Mouse (Mus musculus): ENCODE measurements around the gene Serpinf1. TPM values are rescaled to one million over a fixed set of nuclear protein-coding genes. Genes with fewer than 3 reads are reported as not detected.

Serpinf1 gene
- polyA plus RNA-seq, 1 experiment from 2014 or later, result 174 TPM

DNA sequence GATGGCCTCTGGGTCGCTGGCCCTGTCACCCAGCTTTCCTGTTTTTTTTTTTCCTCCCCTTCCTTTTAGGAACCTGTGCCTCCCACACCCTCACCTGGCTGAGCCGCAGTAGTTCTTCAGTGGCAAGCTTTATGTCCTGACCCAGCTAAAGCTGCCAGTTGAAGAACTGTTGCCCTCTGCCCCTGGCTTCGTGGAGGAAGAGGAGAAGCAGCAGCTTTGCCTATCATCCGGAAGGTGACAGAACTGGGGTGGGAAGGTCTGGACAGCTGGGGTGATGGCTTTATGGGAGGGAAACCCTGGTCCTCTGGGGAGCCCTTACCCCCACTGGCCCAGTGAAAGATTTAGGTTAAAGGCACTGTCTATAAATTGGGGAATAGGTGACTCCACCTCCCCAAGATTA lies 41.1 kb upstream of the Serpinf1 start:
- peaks cover 25% of the 10 kb centered on the region for H3K4me1 ChIP-seq (ENCODE audit: control insufficient read depth, insufficient read depth, low read length)

DNA sequence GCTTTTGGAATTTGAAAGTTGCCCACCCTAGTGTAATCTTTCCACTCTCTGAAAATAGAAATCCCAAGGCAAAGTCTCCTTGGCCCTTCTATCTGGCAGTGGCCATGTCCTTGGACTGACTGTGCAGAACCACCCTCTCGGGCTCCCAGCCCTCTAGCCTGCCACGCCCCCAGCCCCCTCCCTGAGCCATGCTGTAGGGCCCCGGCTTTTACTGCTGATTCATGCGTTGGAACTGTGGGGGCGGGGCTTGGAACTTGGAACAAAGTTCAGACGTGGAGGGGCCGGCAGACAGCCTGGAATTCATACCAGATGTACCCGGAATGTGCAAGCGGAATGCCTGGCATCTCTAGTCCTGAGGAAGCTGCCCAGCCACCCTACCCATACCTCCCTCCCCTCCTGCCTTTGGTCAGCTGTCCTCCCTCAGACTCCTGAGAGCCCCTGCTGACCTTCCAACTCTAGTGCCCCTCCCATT lies 40.4 kb upstream of the Serpinf1 start:
- Histone ChIP-seq H3K27ac (replicated peaks; ENCODE audit: low read depth, low read length) (no peak overlapping the region; the same call in 1 of the 2 replicates), H3K9ac (ENCODE audit: low read length) (no peak overlapping the region), H3K9me3 (ENCODE audit: control insufficient read depth, low read length) (no peaks in the 10 kb centered on the region), H3K27me3 (ENCODE audit: control insufficient read depth, insufficient read depth, low read length) (no peaks in the 10 kb centered on the region), H3K4me2 (ENCODE audit: low read depth, severe bottlenecking) (peak overlapping the region; percentile 96), H3K36me3 (ENCODE audit: control insufficient read depth, insufficient read depth, low read length) (peaks cover 3% of the 10 kb centered on the region; the same call in 1 of the 2 replicates), H3K4me3 (ENCODE audit: low read depth, low read length) (peak overlapping the region; percentile 65), H3K4me1 (ENCODE audit: control insufficient read depth, insufficient read depth, low read length) (peaks cover 25% of the 10 kb centered on the region)
- under 1% methylated on average over 9 of the region's 9 CpGs for WGBS
- DNase-seq (ENCODE audit: low spot score), result peak; percentile 90
- ATAC-seq (ENCODE audit: insufficient number of reproducible peaks, low FRiP score, low TSS enrichment, low read depth), result 0 out of 2 replicates have a peak, but pooled peaks have one; percentile 19

More for the DNA sequence above, 41.1 kb upstream of the Serpinf1 start:
- ATAC-seq (ENCODE audit: insufficient number of reproducible peaks, low FRiP score, low TSS enrichment, low read depth) (no peak), DNase-seq (ENCODE audit: low spot score) (no peak)
- H3K27ac ChIP-seq (replicated peaks; ENCODE audit: low read depth, low read length), result peak overlapping the region; percentile 30; the same call in 1 of the 2 replicates
- peaks cover 3% of the 10 kb centered on the region; the same call in 1 of the 2 replicates for H3K36me3 ChIP-seq (ENCODE audit: control insufficient read depth, insufficient read depth, low read length)
- H3K4me2 ChIP-seq (ENCODE audit: low read depth, severe bottlenecking), result peak overlapping the region; percentile 96; the same call in 1 of the 2 replicates
- WGBS, result 55% methylated on average over 4 of the region's 4 CpGs
- H3K9ac ChIP-seq (ENCODE audit: low read length), result no peak overlapping the region
- no peaks in the 10 kb centered on the region for H3K9me3 ChIP-seq (ENCODE audit: control insufficient read depth, low read length)
- H3K4me3 ChIP-seq (ENCODE audit: low read depth, low read length), result 0 out of 2 replicates have a peak overlapping the region, but pooled peaks have one; percentile 1
- no peaks in the 10 kb centered on the region for H3K27me3 ChIP-seq (ENCODE audit: control insufficient read depth, insufficient read depth, low read length)

DNA sequence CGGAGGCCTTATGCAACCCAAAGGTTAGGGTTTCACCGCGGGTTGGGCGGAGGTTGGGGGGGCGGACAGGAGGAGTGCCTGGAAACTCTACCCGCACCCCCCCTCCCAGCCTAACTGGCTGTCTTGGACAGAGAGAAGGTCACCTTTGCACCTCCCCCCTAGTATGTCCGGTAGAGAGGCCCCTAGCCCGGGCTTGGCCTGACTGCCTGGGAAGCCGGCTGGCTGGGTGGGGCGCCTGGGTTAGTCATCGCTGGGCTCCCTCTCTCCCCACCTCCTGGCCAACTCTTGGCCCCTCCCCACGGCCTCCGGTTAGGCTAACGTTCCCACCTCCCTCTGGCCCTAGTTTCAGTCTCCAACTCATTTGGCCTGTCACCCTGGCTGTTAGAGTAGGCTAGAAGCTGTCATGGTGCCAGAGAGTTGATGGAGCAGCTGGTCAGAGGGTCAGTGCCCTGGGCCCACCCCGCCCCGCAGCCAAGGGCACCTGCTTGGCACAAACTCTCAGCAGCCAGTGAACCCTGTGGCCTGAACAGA lies 39.8 kb upstream of the Serpinf1 start:
- 5% methylated on average over 16 of the region's 16 CpGs for WGBS
- DNase-seq (ENCODE audit: low spot score) (no peak), ATAC-seq (ENCODE audit: insufficient number of reproducible peaks, low FRiP score, low TSS enrichment, low read depth) (peak; percentile 16; the same call in 1 of the 2 replicates)

DNA sequence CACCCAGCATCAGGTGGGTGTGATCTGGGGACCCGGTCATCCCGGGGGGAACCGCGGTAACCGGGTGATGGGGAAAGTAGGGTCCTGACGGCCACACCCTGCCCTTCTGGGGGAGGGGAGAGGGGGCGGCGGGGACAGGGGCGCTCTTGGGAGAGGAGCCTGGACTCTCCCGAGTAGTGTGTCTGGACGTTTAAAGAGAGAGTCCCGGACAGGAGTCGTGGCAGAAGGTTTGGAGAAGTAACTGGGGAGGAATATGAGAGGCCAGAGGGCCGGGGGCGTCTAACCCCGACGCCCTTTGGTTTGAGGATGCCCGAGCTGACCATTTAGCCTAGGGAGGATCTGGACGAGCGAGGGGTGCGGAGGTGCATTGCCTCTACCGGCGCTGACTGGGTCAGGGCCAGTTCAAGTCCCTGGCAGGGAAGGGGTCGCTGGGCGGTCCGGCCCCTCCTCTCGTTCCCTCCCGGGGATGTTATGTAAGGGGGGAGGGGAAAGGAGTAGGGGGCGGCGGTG lies 39.3 kb upstream of the Serpinf1 start:
- Histone ChIP-seq H3K27me3 (ENCODE audit: control insufficient read depth, insufficient read depth, low read length) (no peaks in the 10 kb centered on the region), H3K9ac (ENCODE audit: low read length) (peak overlapping the region; percentile 30; the same call in 1 of the 2 replicates), H3K36me3 (ENCODE audit: control insufficient read depth, insufficient read depth, low read length) (peaks cover 1% of the 10 kb centered on the region; the same call in 1 of the 2 replicates), H3K9me3 (ENCODE audit: control insufficient read depth, low read length) (no peaks in the 10 kb centered on the region), H3K4me1 (ENCODE audit: control insufficient read depth, insufficient read depth, low read length) (peaks cover 25% of the 10 kb centered on the region), H3K4me2 (ENCODE audit: low read depth, severe bottlenecking) (peak overlapping the region; percentile 96), H3K4me3 (ENCODE audit: low read depth, low read length) (peak overlapping the region; percentile 65), H3K27ac (replicated peaks; ENCODE audit: low read depth, low read length) (0 out of 2 replicates have a peak overlapping the region, but pooled peaks have one; percentile 26)
- DNase-seq (ENCODE audit: low spot score) (no peak), ATAC-seq (ENCODE audit: insufficient number of reproducible peaks, low FRiP score, low TSS enrichment, low read depth) (peak; percentile 10; the same call in 1 of the 2 replicates)
- under 1% methylated on average over 29 of the region's 30 CpGs for WGBS

More for the DNA sequence above, 39.8 kb upstream of the Serpinf1 start:
- peaks cover 3% of the 10 kb centered on the region; the same call in 1 of the 2 replicates for H3K36me3 ChIP-seq (ENCODE audit: control insufficient read depth, insufficient read depth, low read length)
- peaks cover 25% of the 10 kb centered on the region for H3K4me1 ChIP-seq (ENCODE audit: control insufficient read depth, insufficient read depth, low read length)
- 0 out of 2 replicates have a peak overlapping the region, but pooled peaks have one; percentile 32 for H3K27ac ChIP-seq (replicated peaks; ENCODE audit: low read depth, low read length)
- peak overlapping the region; percentile 96 for H3K4me2 ChIP-seq (ENCODE audit: low read depth, severe bottlenecking)
- H3K9ac ChIP-seq (ENCODE audit: low read length), result peak overlapping the region; percentile 30; the same call in 1 of the 2 replicates
- peak overlapping the region; percentile 65 for H3K4me3 ChIP-seq (ENCODE audit: low read depth, low read length)
- no peaks in the 10 kb centered on the region for H3K9me3 ChIP-seq (ENCODE audit: control insufficient read depth, low read length)
- no peaks in the 10 kb centered on the region for H3K27me3 ChIP-seq (ENCODE audit: control insufficient read depth, insufficient read depth, low read length)

DNA sequence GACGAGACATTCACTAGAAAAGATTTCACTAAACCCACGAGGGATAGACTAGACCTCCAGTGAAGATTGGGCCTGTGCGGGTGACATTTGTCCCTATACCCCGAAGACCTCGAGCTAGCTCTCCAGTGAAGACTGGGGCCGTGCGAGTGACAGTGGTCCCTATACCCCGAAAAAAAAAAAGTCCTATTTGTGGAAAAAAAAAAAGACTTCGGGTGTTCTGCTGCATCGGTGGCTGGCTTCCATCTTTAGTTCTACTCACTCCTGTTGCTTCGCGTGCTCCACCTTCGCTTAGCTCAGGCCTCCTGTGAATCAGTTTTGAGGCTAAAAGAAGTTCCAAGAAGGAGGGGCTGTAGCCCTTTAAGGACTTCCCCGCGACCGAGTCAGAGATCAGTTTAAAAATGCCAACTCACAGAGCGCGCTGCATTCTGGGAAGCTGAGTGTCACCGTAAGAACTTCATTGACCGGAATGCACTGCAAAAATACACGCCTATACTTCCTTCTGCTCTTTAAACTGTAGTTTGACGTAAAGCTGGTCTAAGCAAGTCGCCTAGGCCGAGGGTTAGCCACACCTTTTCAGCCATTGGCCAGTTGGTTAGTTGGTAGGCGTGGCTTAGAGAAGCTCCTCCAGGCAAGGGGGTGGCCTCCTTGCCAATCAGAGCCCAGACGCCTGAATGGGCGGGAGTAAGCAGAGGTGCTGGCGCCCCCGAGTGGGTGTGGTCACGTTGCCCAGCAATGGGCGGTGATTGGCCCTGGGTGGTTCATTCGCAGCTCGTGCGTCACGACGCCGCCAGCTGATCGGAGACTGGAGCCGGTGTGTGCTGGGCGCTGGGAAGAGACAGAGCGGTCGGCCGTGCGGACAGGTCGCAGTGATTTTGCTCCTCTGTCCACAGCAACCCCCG lies 38.6 kb upstream of the Serpinf1 start, which contains the start of gene Tlcd2:
Gene Tlcd2 (plus strand): TSS at position 872 of the 899 bp plus-strand sequence.
- H3K9ac ChIP-seq (ENCODE audit: low read length), result peak within 1 kb of the TSS; percentile 58
- peak within 1 kb of the TSS; percentile 96 for H3K4me2 ChIP-seq (ENCODE audit: low read depth, severe bottlenecking)
- ATAC-seq (ENCODE audit: insufficient number of reproducible peaks, low FRiP score, low TSS enrichment, low read depth), result peak; percentile 92
- H3K36me3 ChIP-seq (ENCODE audit: control insufficient read depth, insufficient read depth, low read length), result no peaks in the 10 kb centered on the region
- peaks cover 25% of the 10 kb centered on the region for H3K4me1 ChIP-seq (ENCODE audit: control insufficient read depth, insufficient read depth, low read length)
- WGBS, result under 1% methylated on average over 46 of the region's 46 CpGs
- peak within 1 kb of the TSS; percentile 65 for H3K4me3 ChIP-seq (ENCODE audit: low read depth, low read length)
- peak within 1 kb of the TSS; percentile 80 for H3K27ac ChIP-seq (replicated peaks; ENCODE audit: low read depth, low read length)
- no peaks in the 10 kb centered on the region for H3K27me3 ChIP-seq (ENCODE audit: control insufficient read depth, insufficient read depth, low read length)
- peak; percentile 99 for DNase-seq (ENCODE audit: low spot score)
- H3K9me3 ChIP-seq (ENCODE audit: control insufficient read depth, low read length), result no peaks in the 10 kb centered on the region

DNA sequence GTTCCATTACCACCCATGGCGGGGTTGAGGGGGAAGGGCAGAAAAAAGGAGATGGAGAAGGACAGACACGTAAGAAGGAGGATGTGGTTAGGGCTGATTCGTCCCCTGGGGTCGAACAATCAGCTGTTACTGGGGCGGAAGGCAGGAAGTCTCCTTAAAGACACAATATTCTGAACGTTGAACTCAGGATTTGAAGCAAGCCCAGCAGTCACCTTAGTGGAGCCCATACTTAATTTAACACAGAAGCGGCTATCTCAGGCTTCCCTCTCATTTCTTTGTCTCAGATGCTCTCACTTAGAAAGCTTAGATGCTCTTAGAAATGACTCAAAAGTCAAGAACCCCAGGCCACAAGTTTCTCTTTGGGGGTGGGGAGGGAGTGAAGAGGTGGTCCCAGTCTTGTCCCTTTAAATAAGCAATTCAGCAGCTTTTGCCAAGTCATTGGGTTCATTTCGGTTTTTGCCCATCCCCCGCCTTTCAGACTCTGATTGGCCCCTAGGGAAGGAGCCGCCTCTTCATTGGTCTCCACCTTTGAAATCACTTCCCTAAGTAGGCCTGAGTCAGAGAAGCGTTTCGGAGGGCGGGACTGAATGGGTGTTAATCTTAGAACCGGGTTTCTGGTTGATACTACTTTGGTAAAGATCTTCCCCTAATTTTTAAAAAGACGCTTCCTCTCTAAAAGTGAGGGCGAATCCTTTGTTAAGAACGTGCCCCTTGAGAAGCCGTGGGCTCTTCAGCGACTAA lies 37.8 kb upstream of the Serpinf1 start:
- no peaks in the 10 kb centered on the region for H3K27me3 ChIP-seq (ENCODE audit: control insufficient read depth, insufficient read depth, low read length)
- H3K4me1 ChIP-seq (ENCODE audit: control insufficient read depth, insufficient read depth, low read length), result peaks cover 25% of the 10 kb centered on the region
- no peaks in the 10 kb centered on the region for H3K9me3 ChIP-seq (ENCODE audit: control insufficient read depth, low read length)
- peak; percentile 87 for DNase-seq (ENCODE audit: low spot score)
- no peaks in the 10 kb centered on the region for H3K36me3 ChIP-seq (ENCODE audit: control insufficient read depth, insufficient read depth, low read length)
- ATAC-seq (ENCODE audit: insufficient number of reproducible peaks, low FRiP score, low TSS enrichment, low read depth), result no peak
- whole genome bisulfite sequencing, result 3% methylated on average over 19 of the region's 19 CpGs
- peak overlapping the region; percentile 58 for H3K9ac ChIP-seq (ENCODE audit: low read length)
- peak overlapping the region; percentile 65 for H3K4me3 ChIP-seq (ENCODE audit: low read depth, low read length)
- H3K27ac ChIP-seq (replicated peaks; ENCODE audit: low read depth, low read length), result peak overlapping the region; percentile 80
- H3K4me2 ChIP-seq (ENCODE audit: low read depth, severe bottlenecking), result peak overlapping the region; percentile 78

DNA sequence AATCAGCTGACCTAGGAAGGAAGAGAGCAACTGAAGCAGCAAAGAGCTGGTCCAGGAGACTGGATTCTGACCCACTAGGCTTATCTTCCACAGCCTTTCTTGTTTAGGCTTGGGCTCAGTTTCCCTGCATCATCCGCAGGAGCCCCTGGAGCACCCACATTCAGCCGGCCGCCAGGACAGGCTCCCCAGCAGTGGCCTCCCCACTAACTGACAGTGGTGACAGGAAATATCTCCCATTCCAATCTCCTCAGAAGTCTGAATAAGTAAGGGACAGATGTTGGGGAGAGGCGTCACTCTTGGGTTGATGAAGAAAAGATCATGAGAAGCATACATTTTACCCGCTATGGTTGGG lies 37.2 kb upstream of the Serpinf1 start:
- Histone ChIP-seq H3K36me3 (ENCODE audit: control insufficient read depth, insufficient read depth, low read length) (no peaks in the 10 kb centered on the region), H3K27ac (replicated peaks; ENCODE audit: low read depth, low read length) (peak overlapping the region; percentile 80; the same call in 1 of the 2 replicates), H3K27me3 (ENCODE audit: control insufficient read depth, insufficient read depth, low read length) (no peaks in the 10 kb centered on the region), H3K4me1 (ENCODE audit: control insufficient read depth, insufficient read depth, low read length) (peaks cover 29% of the 10 kb centered on the region), H3K9ac (ENCODE audit: low read length) (no peak overlapping the region), H3K4me2 (ENCODE audit: low read depth, severe bottlenecking) (peak overlapping the region; percentile 78), H3K9me3 (ENCODE audit: control insufficient read depth, low read length) (no peaks in the 10 kb centered on the region), H3K4me3 (ENCODE audit: low read depth, low read length) (no peak overlapping the region)
- WGBS, result 29% methylated on average over 5 of the region's 5 CpGs
- DNase-seq (ENCODE audit: low spot score) (no peak), ATAC-seq (ENCODE audit: insufficient number of reproducible peaks, low FRiP score, low TSS enrichment, low read depth) (no peak)
